Mouse (Mus musculus): ENCODE measurements at regions not wholly inside any gene's neighbourhood (a gene's known extent, or its start where the extent isn't known, plus 50 kb on each side); places are given as distances from the start of the nearest gene placed in this dataset.
A peak's percentile ranks its signal among the peaks of the same experiment; 100 is the strongest.
"Not testable (repeated sequence)": the region's sequence is repeated elsewhere in the genome, so short reads cannot be mapped to it uniquely, and the experiment has no call there.

- 62% methylated on average over 5 of the region's 5 CpGs for WGBS (ENCODE audit: insufficient replicate concordance)
- Histone ChIP-seq H3K27ac (no peak overlapping the region), H3K9ac (no peak overlapping the region), H3K27me3 (no peaks in the 10 kb centered on the region), H3K4me3 (replicated peaks) (no peak overlapping the region), H3K36me3 (no peaks in the 10 kb centered on the region), H3K4me2 (no peak overlapping the region), H3K9me3 (replicated peaks) (no peaks in the 10 kb centered on the region), H3K4me1 (replicated peaks) (no peaks in the 10 kb centered on the region)
- no peak for ATAC-seq (ENCODE audit: low read depth)
- no peak for DNase-seq
Observed at GRCm38 (mm10) chr14:60541596-60541995, 92.2 kb upstream of the Spata13 start.

- H3K4me1 ChIP-seq (replicated peaks) = no peaks in the 10 kb centered on the region
- ATAC-seq (ENCODE audit: low read depth) = no peak
Observed at GRCm38 (mm10) chr14:60544767-60545166, 89.0 kb upstream of the Spata13 start.

GRCm38 (mm10) chr14:60554222-60554740 is 79.5 kb upstream of the Spata13 start:
- Histone ChIP-seq H3K36me3 (no peaks in the 10 kb centered on the region), H3K4me1 (replicated peaks) (no peaks in the 10 kb centered on the region), H3K4me2 (0 out of 2 replicates have a peak overlapping the region, but pooled peaks have one; percentile 8), H3K4me3 (replicated peaks) (no peak overlapping the region), H3K27me3 (no peaks in the 10 kb centered on the region), H3K9me3 (replicated peaks) (no peaks in the 10 kb centered on the region), H3K27ac (no peak overlapping the region), H3K9ac (no peak overlapping the region)
- ATAC-seq (ENCODE audit: low read depth) (no peak), DNase-seq (no peak)
- WGBS (ENCODE audit: insufficient replicate concordance) = 40% methylated on average over 6 of the region's 6 CpGs

More at GRCm38 (mm10) chr14:60544767-60545166, 89.0 kb upstream of the Spata13 start:
- Histone ChIP-seq H3K4me3 (replicated peaks) (no peak overlapping the region), H3K36me3 (no peaks in the 10 kb centered on the region), H3K27me3 (no peaks in the 10 kb centered on the region), H3K27ac (no peak overlapping the region), H3K9ac (no peak overlapping the region), H3K4me2 (no peak overlapping the region), H3K9me3 (replicated peaks) (no peaks in the 10 kb centered on the region)
- no peak for DNase-seq

- DNase-seq (no peak), ATAC-seq (ENCODE audit: low read depth) (no peak)
- 66% methylated on average over 5 of the region's 5 CpGs for WGBS (ENCODE audit: insufficient replicate concordance)
- H3K27me3 ChIP-seq = no peaks in the 10 kb centered on the region
- no peak overlapping the region for H3K27ac ChIP-seq
- H3K4me2 ChIP-seq = no peak overlapping the region
- H3K4me1 ChIP-seq (replicated peaks) = no peaks in the 10 kb centered on the region
- H3K4me3 ChIP-seq (replicated peaks) = no peak overlapping the region
- no peak overlapping the region for H3K9ac ChIP-seq
- no peaks in the 10 kb centered on the region for H3K36me3 ChIP-seq
- no peaks in the 10 kb centered on the region for H3K9me3 ChIP-seq (replicated peaks)
Observed at GRCm38 (mm10) chr14:60556541-60556940, 77.3 kb upstream of the Spata13 start.

- Histone ChIP-seq H3K4me2 (no peak overlapping the region), H3K9me3 (replicated peaks) (no peaks in the 10 kb centered on the region), H3K27ac (no peak overlapping the region), H3K9ac (no peak overlapping the region), H3K36me3 (no peaks in the 10 kb centered on the region), H3K27me3 (no peaks in the 10 kb centered on the region), H3K4me1 (replicated peaks) (no peaks in the 10 kb centered on the region), H3K4me3 (replicated peaks) (no peak overlapping the region)
- WGBS (ENCODE audit: insufficient replicate concordance) = 72% methylated on average over 4 of the region's 4 CpGs
- ATAC-seq (ENCODE audit: low read depth) (no peak), DNase-seq (no peak)
Observed at GRCm38 (mm10) chr14:60557020-60557419, 76.8 kb upstream of the Spata13 start.

GRCm38 (mm10) chr14:60559376-60559775 is 74.4 kb upstream of the Spata13 start:
- Histone ChIP-seq H3K4me3 (replicated peaks) (no peak overlapping the region), H3K4me1 (replicated peaks) (no peaks in the 10 kb centered on the region), H3K27ac (no peak overlapping the region), H3K27me3 (no peaks in the 10 kb centered on the region), H3K4me2 (no peak overlapping the region), H3K36me3 (no peaks in the 10 kb centered on the region), H3K9ac (no peak overlapping the region), H3K9me3 (replicated peaks) (no peaks in the 10 kb centered on the region)
- DNase-seq (no peak), ATAC-seq (ENCODE audit: low read depth) (no peak)
- 67% methylated on average over 5 of the region's 5 CpGs for WGBS (ENCODE audit: insufficient replicate concordance)

GRCm38 (mm10) chr14:60559826-60560529 is 73.8 kb upstream of the Spata13 start:
- 66% methylated on average over 13 of the region's 13 CpGs for WGBS (ENCODE audit: insufficient replicate concordance)
- no peak for DNase-seq

GRCm38 (mm10) chr14:60576281-60576680 is 57.5 kb upstream of the Spata13 start:
- no peak overlapping the region for H3K4me3 ChIP-seq (replicated peaks)
- no peak overlapping the region for H3K4me2 ChIP-seq
- ATAC-seq (ENCODE audit: low read depth) = no peak
- H3K4me1 ChIP-seq (replicated peaks) = no peaks in the 10 kb centered on the region
- no peaks in the 10 kb centered on the region for H3K36me3 ChIP-seq
- no peak overlapping the region for H3K27ac ChIP-seq
- no peak for DNase-seq
- H3K27me3 ChIP-seq = no peaks in the 10 kb centered on the region
- no peaks in the 10 kb centered on the region for H3K9me3 ChIP-seq (replicated peaks)
- H3K9ac ChIP-seq = no peak overlapping the region
- 61% methylated on average over 5 of the region's 5 CpGs for WGBS (ENCODE audit: insufficient replicate concordance)

More at GRCm38 (mm10) chr14:60559826-60560529, 73.8 kb upstream of the Spata13 start:
- H3K27ac ChIP-seq = no peak overlapping the region
- H3K4me3 ChIP-seq (replicated peaks) = no peak overlapping the region
- no peak overlapping the region for H3K9ac ChIP-seq
- no peaks in the 10 kb centered on the region for H3K27me3 ChIP-seq
- H3K36me3 ChIP-seq = no peaks in the 10 kb centered on the region
- no peak for ATAC-seq (ENCODE audit: low read depth)
- no peaks in the 10 kb centered on the region for H3K9me3 ChIP-seq (replicated peaks)
- H3K4me2 ChIP-seq = no peak overlapping the region
- no peaks in the 10 kb centered on the region for H3K4me1 ChIP-seq (replicated peaks)

- H3K9ac ChIP-seq; H3K4me1 ChIP-seq (replicated peaks); DNase-seq; H3K4me2 ChIP-seq; H3K27ac ChIP-seq; ATAC-seq (ENCODE audit: low read depth); H3K4me3 ChIP-seq (replicated peaks); H3K36me3 ChIP-seq; H3K27me3 ChIP-seq; H3K9me3 ChIP-seq (replicated peaks): not testable (repeated sequence)
Observed at GRCm38 (mm10) chr14:60580131-60580530, 53.7 kb upstream of the Spata13 start.

All from liver, embryonic 13.5 days (tissue).